Mouse (Mus musculus): ENCODE data around the gene Snph.

The Snph gene

DNA sequence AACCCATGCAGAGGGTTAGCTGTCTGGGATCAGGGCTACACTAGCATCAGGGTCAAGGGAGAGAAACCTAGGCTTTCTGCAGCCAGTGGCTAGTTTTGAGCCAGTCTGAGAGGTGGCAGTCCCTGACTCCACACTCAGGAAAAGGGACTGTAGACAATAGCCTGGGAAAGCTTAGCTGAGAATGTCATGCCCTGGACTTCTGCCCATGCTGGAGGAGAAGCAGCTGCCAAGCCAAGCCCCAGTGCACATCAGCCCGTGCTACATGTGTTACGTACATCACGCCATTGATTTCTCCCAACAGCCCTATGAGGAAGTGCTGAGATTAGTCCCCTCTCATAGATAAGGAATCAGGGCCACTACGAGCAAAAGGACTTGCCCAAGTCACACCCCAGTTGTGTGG is 30.3 kb downstream of the Snph start:
- DNase-seq: peak; percentile 27

GRCm38 (mm10) chr2:151598068-151598467 is 34.3 kb downstream of the Snph start:
- no peak for DNase-seq

- peak; percentile 38 for DNase-seq
These were observed 45.1 kb downstream of the Snph start for GRCm38 (mm10) chr2:151587306-151587705.

DNA sequence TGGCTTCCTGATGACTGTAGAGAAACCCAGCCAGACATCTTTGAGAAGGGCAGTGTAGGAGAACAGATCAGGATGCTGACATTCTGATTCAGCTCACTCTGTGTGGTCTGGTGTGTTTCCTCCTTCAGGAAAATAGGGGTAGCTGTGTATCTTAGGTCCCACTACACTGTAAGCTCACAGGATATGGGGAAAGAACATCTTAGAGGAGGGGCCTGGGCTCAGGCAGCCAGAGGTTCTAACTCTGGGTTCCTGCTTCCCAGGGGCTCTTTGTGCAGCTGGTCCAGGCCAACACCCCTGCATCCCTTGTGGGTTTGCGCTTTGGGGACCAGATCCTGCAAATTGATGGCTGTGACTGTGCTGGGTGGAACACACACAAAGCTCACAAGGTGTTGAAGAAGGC is 45.6 kb downstream of the Snph start:
- DNase-seq: no peak

GRCm38 (mm10) chr2:151585934-151586333 is 46.5 kb downstream of the Snph start:
- DNase-seq: no peak

- DNase-seq: no peak
These were observed 51.4 kb downstream of the Snph start for GRCm38 (mm10) chr2:151580945-151581344.

DNA sequence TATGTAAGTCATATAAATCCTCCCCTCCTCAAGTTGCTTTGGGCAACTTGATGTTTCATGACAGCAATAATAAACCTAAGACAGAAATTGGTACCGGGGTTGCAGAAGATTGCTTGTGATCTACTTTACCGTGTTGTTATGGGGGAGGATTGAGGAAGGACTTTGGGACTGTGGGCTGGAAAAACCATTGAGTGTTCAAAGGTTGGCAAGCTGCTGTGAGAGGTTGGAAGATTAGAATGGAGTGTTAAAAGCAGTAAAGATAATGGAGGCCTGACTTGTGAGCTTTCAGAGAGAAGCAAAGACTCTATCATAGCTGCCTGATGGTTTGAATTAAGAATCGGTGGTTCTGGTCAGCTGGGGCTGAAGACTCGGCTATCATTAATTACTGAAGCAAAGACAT is 53.2 kb downstream of the Snph start:
- DNase-seq: no peak

- peak; percentile 90 for DNase-seq
These were observed 56.5 kb downstream of the Snph start for GRCm38 (mm10) chr2:151575699-151576389.

DNA sequence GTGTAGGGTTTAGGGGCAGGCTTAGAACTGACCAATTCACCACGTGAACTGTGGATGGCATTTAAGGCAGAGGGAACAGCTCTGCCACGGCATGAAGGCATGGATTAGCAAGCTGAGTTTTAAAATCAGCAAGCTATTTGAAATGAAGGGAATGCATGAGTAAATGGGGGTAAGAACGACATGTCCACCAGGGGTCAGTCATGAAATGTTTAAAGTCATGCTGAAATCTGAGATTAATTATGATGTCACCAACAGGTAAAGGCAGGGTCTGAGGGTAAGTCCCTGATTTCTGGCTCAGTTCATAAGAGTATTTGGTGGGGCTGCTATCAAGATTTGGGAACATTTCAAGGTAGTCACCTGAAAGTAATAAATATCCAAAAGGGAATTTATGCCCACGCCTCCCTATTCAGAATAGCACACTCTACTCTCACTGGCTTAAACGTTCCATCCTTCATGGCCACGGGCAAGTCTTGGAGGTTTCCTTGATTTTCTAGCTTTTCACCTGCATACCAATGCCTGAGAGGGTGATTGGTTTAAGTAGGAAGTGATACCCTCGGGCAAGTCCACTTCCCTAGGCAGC is 57.2 kb downstream of the Snph start:
- DNase-seq: peak; percentile 63

GRCm38 (mm10) chr2:151574607-151575006 is 57.8 kb downstream of the Snph start:
- DNase-seq: no peak

DNA sequence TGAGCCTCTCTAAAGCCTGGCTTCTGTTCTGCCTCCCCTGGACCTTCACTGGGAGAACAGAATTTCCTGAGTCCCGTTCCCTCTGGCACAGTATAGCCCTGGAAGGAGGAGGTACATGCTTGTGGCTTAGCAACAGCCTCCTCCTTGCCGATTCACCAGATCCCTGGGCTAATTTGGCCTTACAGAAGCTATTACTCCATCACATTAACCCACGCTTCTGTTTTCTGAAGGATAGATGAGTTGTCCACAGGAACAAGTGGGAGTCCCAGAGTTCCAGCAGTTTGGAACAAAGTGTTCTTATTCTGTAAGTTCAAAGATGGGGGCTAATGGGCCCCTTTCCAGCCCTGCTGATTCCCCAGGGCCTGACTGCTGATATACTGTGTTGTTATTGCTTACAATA is 58.7 kb downstream of the Snph start:
- no peak for DNase-seq

GRCm38 (mm10) chr2:151571873-151572700 is 60.3 kb downstream of the Snph start, which contains the start of gene Sdcbp2:
TSS of gene Sdcbp2 (plus strand) at chr2:151572622.
- DNase-seq: peak; percentile 44

- DNase-seq: no peak
These were observed 62.9 kb downstream of the Snph start for GRCm38 (mm10) chr2:151569452-151569851.

DNA sequence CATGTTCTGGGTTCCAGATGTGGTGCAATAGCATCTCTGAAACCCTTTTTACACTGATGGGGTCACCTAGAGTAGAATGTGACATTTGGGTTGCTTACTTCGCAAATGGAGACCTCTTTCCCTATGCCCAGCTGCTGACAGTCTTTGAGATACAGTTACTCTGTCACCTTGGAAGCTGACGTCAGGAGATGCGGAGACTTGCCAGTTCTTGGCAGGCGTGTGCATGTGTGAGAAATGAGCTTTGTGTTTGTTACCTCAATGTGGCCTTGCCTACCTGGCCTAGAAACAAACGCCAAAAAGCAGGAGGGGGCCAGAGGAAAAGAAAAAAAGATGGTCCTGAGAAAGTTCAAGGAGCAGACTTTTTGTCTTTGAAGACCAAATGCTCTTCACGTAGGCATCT is 65.5 kb downstream of the Snph start:
- DNase-seq: no peak

GRCm38 (mm10) chr2:151564986-151565385 is 67.4 kb downstream of the Snph start:
- DNase-seq: peak; percentile 24

DNA sequence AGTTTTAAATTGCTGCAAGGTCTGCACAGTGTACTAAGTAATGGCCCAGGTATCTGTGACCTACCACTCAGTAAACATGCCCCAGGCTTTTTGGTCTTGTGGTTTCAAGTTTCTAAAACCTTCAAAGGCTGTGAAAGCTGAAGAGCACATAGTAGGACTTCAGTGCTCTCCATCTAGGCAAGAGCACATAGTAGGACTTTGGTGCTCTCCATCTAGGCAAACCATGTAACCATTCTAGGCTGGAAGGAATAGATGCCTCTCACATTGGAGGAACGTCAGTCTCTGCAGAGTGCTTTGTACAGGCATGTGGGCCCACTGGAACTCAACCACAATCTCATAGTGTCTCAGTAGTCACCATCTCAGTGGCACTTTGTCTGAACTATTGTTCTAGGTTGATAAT is 68.4 kb downstream of the Snph start:
- no peak for DNase-seq

GRCm38 (mm10) chr2:151562930-151563921 is 69.2 kb downstream of the Snph start:
- no peak for DNase-seq

DNA sequence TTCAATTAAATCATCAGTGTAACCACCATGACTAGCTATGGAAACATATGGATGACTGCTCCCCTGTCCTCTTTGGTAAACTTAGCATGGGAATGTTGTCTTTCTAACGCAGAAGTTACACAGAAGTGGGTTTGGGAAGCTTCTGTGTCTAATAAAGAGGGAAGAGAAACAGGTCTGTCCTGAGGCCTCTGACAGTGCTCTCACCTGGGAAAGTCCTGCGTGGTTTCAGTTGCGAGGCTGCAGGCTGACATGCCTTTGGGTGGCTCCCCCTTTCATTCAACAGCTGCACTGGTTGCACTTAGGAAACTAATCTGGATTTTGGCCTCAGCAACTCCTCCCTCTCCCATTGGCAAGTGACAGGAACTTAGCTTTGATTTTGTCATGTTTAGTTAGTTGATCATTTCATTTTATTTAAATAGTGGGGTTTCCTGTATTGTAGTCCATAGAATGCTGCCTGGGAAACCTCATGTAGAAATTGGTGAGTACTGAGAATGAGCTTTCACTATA is 82.7 kb downstream of the Snph start:
- no peak for DNase-seq

GRCm38 (mm10) chr2:151546571-151546970 is 85.8 kb downstream of the Snph start:
- DNase-seq: no peak

DNA sequence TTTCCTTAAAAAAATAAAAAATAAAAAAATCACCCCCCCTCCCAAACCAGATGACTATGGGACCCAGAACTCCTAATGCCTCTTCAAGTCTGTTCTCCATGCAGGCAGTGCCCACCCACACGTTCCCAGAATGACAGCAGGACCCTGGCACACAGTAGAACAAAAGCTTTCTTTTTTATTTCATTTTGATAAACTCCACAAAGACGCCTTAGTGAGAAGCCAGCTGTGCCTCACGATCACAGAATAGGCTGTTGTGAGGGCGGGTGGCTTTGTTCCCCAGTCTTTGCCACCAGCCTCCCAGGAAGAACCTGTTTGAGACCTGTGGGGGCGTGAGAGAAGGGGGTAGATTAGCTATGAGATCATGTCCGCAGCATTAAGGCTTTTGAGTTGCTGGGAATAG is 87.7 kb downstream of the Snph start:
- DNase-seq: no peak

DNA sequence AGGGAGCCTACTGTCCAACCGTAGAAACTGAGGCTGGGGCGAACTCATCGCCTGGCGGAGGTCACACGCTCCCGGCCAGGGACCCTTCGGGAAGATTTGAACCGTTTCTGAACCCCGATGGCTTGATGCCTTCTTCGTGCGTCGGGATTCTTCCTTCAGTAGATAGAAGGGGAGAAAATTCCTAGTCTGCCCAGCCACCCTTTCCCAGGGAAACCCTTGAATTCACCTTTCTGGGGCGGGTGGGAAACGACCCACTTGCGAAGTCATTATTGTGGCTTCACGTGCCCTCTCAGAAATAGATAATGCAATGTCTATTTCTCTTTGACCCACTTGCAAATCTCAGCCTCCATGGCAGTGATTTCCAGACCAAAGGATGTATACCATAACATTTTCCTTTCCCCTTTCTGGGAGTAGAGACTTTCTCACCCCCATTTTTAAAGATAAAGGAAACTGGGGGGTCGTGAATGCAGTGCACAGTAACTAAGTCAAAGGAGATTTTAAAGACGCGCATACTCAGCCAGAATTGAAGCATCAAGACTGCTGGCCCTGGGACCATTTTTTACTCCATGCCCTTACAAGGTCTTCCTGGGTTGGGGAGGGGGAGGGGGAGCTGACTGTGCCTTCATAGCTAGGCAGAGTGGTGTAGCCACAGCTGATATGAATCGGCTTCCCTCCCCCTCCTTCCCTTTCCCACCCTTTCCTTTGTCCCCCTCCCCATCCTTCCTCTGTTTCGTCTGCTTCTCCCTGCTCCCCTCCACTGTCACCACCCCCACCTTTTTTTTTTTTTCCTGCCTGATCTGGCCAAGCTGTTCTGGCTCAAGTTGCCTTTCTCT is 89.1 kb downstream of the Snph start:
- peak; percentile 85 for DNase-seq

Measured in lung, postnatal 10 days (tissue).